Mouse (Mus musculus): Measurements from ENCODE around the gene Itpkc. TPM values are rescaled to one million over a fixed set of nuclear protein-coding genes. Genes with fewer than 3 reads are reported as not detected.
A peak's percentile ranks its signal among the peaks of the same experiment; 100 is the strongest.

Gene Itpkc
- total and polyA plus RNA-seq, 2 experiments from 2014 or later, result 4.7 to 15.3 TPM

DNA sequence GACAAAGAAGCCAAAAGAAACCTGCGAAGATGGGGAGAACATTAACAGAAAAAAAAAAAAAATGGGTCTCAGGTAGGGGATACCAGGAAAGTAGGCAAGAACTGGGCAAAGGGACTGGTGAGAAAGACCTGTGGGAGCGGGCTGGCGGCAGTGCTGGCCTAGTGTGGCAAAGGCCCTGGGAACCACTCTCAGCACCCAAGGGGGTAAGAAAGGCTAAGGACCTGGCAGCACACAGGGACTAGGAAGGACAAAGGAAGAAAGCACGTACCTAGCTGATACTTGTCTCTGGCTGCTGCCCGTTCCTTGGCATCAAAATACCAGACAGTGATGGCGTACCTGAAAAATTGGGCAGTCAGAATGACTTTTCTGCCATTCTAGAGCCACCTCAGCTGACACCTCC is 69.2 kb downstream of the Itpkc start:
- H3K4me2 ChIP-seq (ENCODE audit: low read depth, low read length, poor library complexity, severe bottlenecking), result no peak overlapping the region
- DNase-seq (ENCODE audit: low spot score) (no peak), ATAC-seq (ENCODE audit: low FRiP score) (no peak)
- no peaks in the 10 kb centered on the region for H3K27me3 ChIP-seq (ENCODE audit: insufficient read depth, low read length)
- peaks cover 18% of the 10 kb centered on the region for H3K4me1 ChIP-seq (ENCODE audit: insufficient read depth, low read length)
- H3K36me3 ChIP-seq (ENCODE audit: insufficient read depth, low read length), result peaks cover 20% of the 10 kb centered on the region
- WGBS, result 96% methylated on average over 6 of the region's 6 CpGs
- no peak overlapping the region for H3K9ac ChIP-seq (replicated peaks; ENCODE audit: low read length, poor library complexity, severe bottlenecking)
- no peak overlapping the region for H3K4me3 ChIP-seq (ENCODE audit: low read depth, low read length)
- no peaks in the 10 kb centered on the region for H3K9me3 ChIP-seq (ENCODE audit: low read length)
- no peak overlapping the region for H3K27ac ChIP-seq (ENCODE audit: low read depth, low read length)
- no peak for TF ChIP-seq CTCF (IDR thresholded peaks at IDR 0.05)

DNA sequence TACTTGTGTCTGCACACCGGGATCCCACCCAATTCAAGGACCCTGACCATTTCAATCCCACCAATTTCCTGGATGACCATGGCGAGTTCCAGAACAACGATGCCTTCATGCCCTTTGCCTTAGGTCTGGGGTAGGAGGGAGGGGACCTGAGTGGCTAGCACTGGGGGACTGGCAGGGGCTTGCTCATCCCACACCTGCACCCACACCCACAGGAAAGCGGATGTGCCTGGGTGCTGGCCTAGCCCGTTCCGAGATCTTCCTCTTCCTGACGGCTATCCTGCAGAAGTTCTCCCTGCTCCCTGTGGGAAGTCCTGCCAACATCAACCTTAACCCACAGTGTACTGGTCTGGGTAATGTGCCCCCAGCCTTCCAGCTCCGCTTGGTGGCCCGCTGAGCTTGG is 70.3 kb downstream of the Itpkc start:
- peaks cover 17% of the 10 kb centered on the region for H3K36me3 ChIP-seq (ENCODE audit: insufficient read depth, low read length)
- no peak overlapping the region for H3K4me2 ChIP-seq (ENCODE audit: low read depth, low read length, poor library complexity, severe bottlenecking)
- H3K4me1 ChIP-seq (ENCODE audit: insufficient read depth, low read length), result peaks cover 8% of the 10 kb centered on the region
- DNase-seq (ENCODE audit: low spot score) (no peak), ATAC-seq (ENCODE audit: low FRiP score) (no peak)
- 96% methylated on average over 9 of the region's 9 CpGs for WGBS
- H3K9me3 ChIP-seq (ENCODE audit: low read length), result no peaks in the 10 kb centered on the region
- H3K9ac ChIP-seq (replicated peaks; ENCODE audit: low read length, poor library complexity, severe bottlenecking), result no peak overlapping the region
- no peak for TF ChIP-seq CTCF (IDR thresholded peaks at IDR 0.05)
- no peak overlapping the region for H3K27ac ChIP-seq (ENCODE audit: low read depth, low read length)
- no peak overlapping the region for H3K4me3 ChIP-seq (ENCODE audit: low read depth, low read length)
- no peaks in the 10 kb centered on the region for H3K27me3 ChIP-seq (ENCODE audit: insufficient read depth, low read length)

MicroRNAs within 50 kb of the gene (microRNA counts, 519-probe panel; counts per million panel counts)
- microRNA mmu-miR-1191, result 528 counts per million, percentile 58 among the panel's probes with 10 or more counts

Small RNAs within 50 kb of the gene (microRNA-seq; reads per million reads assigned to microRNA genes)
- gene Mir1191 (ENCODE audit: borderline number of aligned reads) (2.0 reads per million), gene Mir3101 (ENCODE audit: borderline number of aligned reads) (not detected)

Other genes starting within 250 kb of the Itpkc start
- not detected in 2 replicates for gene Cyp2a12, start 199.6 kb downstream of the Itpkc start, total RNA-seq (2014; rRNA removed)
- gene Cyp2a12, start 199.6 kb downstream of the Itpkc start, polyA plus RNA-seq (2015; fragmentation: Nextera tagmentation; extraction: Ambion mirVana), result not detected in 2 replicates
- 0.55 and 0.57 TPM in 2 replicates for gene Cyp2f2, start 108.8 kb downstream of the Itpkc start, total RNA-seq (2014; rRNA removed)
- gene Cyp2f2, start 108.8 kb downstream of the Itpkc start, polyA plus RNA-seq (2015; fragmentation: Nextera tagmentation; extraction: Ambion mirVana), result 0.32 and 0.39 TPM in 2 replicates
- not detected in 2 replicates for gene Cyp2t4, start 74.9 kb downstream of the Itpkc start, total RNA-seq (2014; rRNA removed)
- 0.29 and 0.30 TPM in 2 replicates for gene Cyp2t4, start 74.9 kb downstream of the Itpkc start, polyA plus RNA-seq (2015; fragmentation: Nextera tagmentation; extraction: Ambion mirVana)
- gene Egln2, start 61.9 kb downstream of the Itpkc start, total RNA-seq (2014; rRNA removed), result 104 and 116 TPM in 2 replicates
- gene Egln2, start 61.9 kb downstream of the Itpkc start, polyA plus RNA-seq (2015; fragmentation: Nextera tagmentation; extraction: Ambion mirVana), result 80.7 and 85.6 TPM in 2 replicates
- 60.5 and 65.6 TPM in 2 replicates for gene Rab4b, start 49.8 kb downstream of the Itpkc start, total RNA-seq (2014; rRNA removed)
- gene Rab4b, start 49.8 kb downstream of the Itpkc start, polyA plus RNA-seq (2015; fragmentation: Nextera tagmentation; extraction: Ambion mirVana), result 138 and 142 TPM in 2 replicates
- gene Gm21983, start 47.6 kb downstream of the Itpkc start, total RNA-seq (2014; rRNA removed), result 2.0 TPM in 1 of 2 replicates, not detected in the other
- not detected in 2 replicates for gene Gm21983, start 47.6 kb downstream of the Itpkc start, polyA plus RNA-seq (2015; fragmentation: Nextera tagmentation; extraction: Ambion mirVana)
- 4.3 and 20.6 TPM in 2 replicates for gene Mia, start 47.5 kb downstream of the Itpkc start, total RNA-seq (2014; rRNA removed)
- gene Mia, start 47.5 kb downstream of the Itpkc start, polyA plus RNA-seq (2015; fragmentation: Nextera tagmentation; extraction: Ambion mirVana), result 17.6 and 20.4 TPM in 2 replicates
- gene BC024978, start 32.9 kb downstream of the Itpkc start, total RNA-seq (2014; rRNA removed), result 5.9 and 8.7 TPM in 2 replicates
- gene BC024978, start 32.9 kb downstream of the Itpkc start, polyA plus RNA-seq (2015; fragmentation: Nextera tagmentation; extraction: Ambion mirVana), result 2.3 and 2.8 TPM in 2 replicates
- 138 and 142 TPM in 2 replicates for gene Snrpa, start 32.4 kb downstream of the Itpkc start, total RNA-seq (2014; rRNA removed)
- gene Snrpa, start 32.4 kb downstream of the Itpkc start, polyA plus RNA-seq (2015; fragmentation: Nextera tagmentation; extraction: Ambion mirVana), result 147 and 151 TPM in 2 replicates
- gene Coq8b, start 4.4 kb upstream of the Itpkc start, total RNA-seq (2014; rRNA removed), result 24.8 and 26.0 TPM in 2 replicates
- 15.1 and 16.7 TPM in 2 replicates for gene Coq8b, start 4.4 kb upstream of the Itpkc start, polyA plus RNA-seq (2015; fragmentation: Nextera tagmentation; extraction: Ambion mirVana)
- gene Numbl, start 29.8 kb upstream of the Itpkc start, total RNA-seq (2014; rRNA removed), result 111 and 147 TPM in 2 replicates
- gene Numbl, start 29.8 kb upstream of the Itpkc start, polyA plus RNA-seq (2015; fragmentation: Nextera tagmentation; extraction: Ambion mirVana), result 59.8 and 60.9 TPM in 2 replicates
- 25.3 and 44.3 TPM in 2 replicates for gene Ltbp4, start 109.0 kb upstream of the Itpkc start, total RNA-seq (2014; rRNA removed)
- 13.6 and 16.0 TPM in 2 replicates for gene Ltbp4, start 109.0 kb upstream of the Itpkc start, polyA plus RNA-seq (2015; fragmentation: Nextera tagmentation; extraction: Ambion mirVana)
- gene Shkbp1, start 127.4 kb upstream of the Itpkc start, total RNA-seq (2014; rRNA removed), result 36.3 and 42.7 TPM in 2 replicates
- 24.1 and 25.1 TPM in 2 replicates for gene Shkbp1, start 127.4 kb upstream of the Itpkc start, polyA plus RNA-seq (2015; fragmentation: Nextera tagmentation; extraction: Ambion mirVana)
- not detected in 2 replicates for gene Gm20479, start 128.8 kb upstream of the Itpkc start, total RNA-seq (2014; rRNA removed)
- not detected in 2 replicates for gene Gm20479, start 128.8 kb upstream of the Itpkc start, polyA plus RNA-seq (2015; fragmentation: Nextera tagmentation; extraction: Ambion mirVana)
- gene Sptbn4, start 219.0 kb upstream of the Itpkc start, total RNA-seq (2014; rRNA removed), result 27.1 and 36.3 TPM in 2 replicates
- gene Sptbn4, start 219.0 kb upstream of the Itpkc start, polyA plus RNA-seq (2015; fragmentation: Nextera tagmentation; extraction: Ambion mirVana), result 3.4 and 4.0 TPM in 2 replicates
- gene Blvrb, start 219.3 kb upstream of the Itpkc start, total RNA-seq (2014; rRNA removed), result 13.7 and 19.5 TPM in 2 replicates
- gene Blvrb, start 219.3 kb upstream of the Itpkc start, polyA plus RNA-seq (2015; fragmentation: Nextera tagmentation; extraction: Ambion mirVana), result 15.9 and 18.3 TPM in 2 replicates
- gene Sertad3, start 245.1 kb upstream of the Itpkc start, total RNA-seq (2014; rRNA removed), result 5.0 and 5.7 TPM in 2 replicates
- gene Sertad3, start 245.1 kb upstream of the Itpkc start, polyA plus RNA-seq (2015; fragmentation: Nextera tagmentation; extraction: Ambion mirVana), result 4.0 and 4.3 TPM in 2 replicates